Mouse (Mus musculus) midbrain, embryonic 14.5 days (tissue): ENCODE measurements at regions not wholly inside any gene's neighbourhood (a gene's known extent, or its start where the extent isn't known, plus 50 kb on each side); places are given as distances from the start of the nearest gene placed in this dataset.
A peak's percentile ranks its signal among the peaks of the same experiment; 100 is the strongest.

Experiments
- ATAC-seq: fragments of 200-750 bp; cut with Nextera tagmentation; 2 replicates; pipeline ENCODE4 v1.8.0; 2017; ENCODE audit warnings: moderate number of reproducible peaks, moderate library complexity; ENCODE audit not compliant: low FRiP score, low TSS enrichment
- DNase-seq: peaks from one replicate; pipeline ENCODE4 v3.0.0-alpha.2; 2015
- H3K27ac ChIP-seq: fragments of 300-500 bp; sonication (generic); replicated peaks from 2 replicates; pipeline ENCODE4 v1.5.1; 2014; ENCODE audit warnings: mild to moderate bottlenecking, low read depth, low read length, moderate library complexity
- H3K27me3 ChIP-seq: fragments of 300-500 bp; sonication (generic); 2 replicates; pipeline ENCODE4 v1.6.1; 2014; ENCODE audit warnings: low read length, control low read depth, mixed read lengths; ENCODE audit not compliant: control insufficient read depth, insufficient read depth
- H3K36me3 ChIP-seq: fragments of 300-500 bp; sonication (generic); 2 replicates; pipeline ENCODE4 v1.6.1; 2014; ENCODE audit warnings: low read length, control low read depth; ENCODE audit not compliant: control insufficient read depth, insufficient read depth
- H3K4me1 ChIP-seq: fragments of 300-500 bp; sonication (generic); 2 replicates; pipeline ENCODE4 v1.6.1; 2014; ENCODE audit warnings: mild to moderate bottlenecking, antibody characterized with exemption, low read length, control low read depth; ENCODE audit not compliant: control insufficient read depth, insufficient read depth
- H3K4me2 ChIP-seq: fragments of 300-500 bp; sonication (generic); 2 replicates; pipeline ENCODE4 v1.6.1; 2014; ENCODE audit warnings: mild to moderate bottlenecking, low read length, moderate library complexity
- H3K4me3 ChIP-seq: fragments of 300-500 bp; sonication (generic); replicated peaks from 2 replicates; pipeline ENCODE4 v1.5.1; 2014; ENCODE audit warnings: low read depth, low read length
- H3K9ac ChIP-seq: fragments of 300-500 bp; sonication (generic); replicated peaks from 2 replicates; pipeline ENCODE4 v1.6.1; 2014; ENCODE audit warnings: mild to moderate bottlenecking, low read length, moderate library complexity
- H3K9me3 ChIP-seq: fragments of 300-500 bp; sonication (generic); 2 replicates; pipeline ENCODE4 v1.6.1; 2016; ENCODE audit warnings: low read length, control low read depth, mixed read lengths; ENCODE audit not compliant: control insufficient read depth
- WGBS: fragments of 180-500 bp; shearing (Covaris S2); extraction: QIAGEN DNeasy Blood & Tissue Kit; methylation state at CpG from one replicate; pipeline ENCODE4 v1.1.7; 2014; 5-methylcytosine and 5-hydroxymethylcytosine counted together

GRCm38 (mm10) chr12:49579451-49580190 is 194.6 kb downstream of the Gm43517 start:
- DNase-seq (no peak), ATAC-seq (no peak; the same call in 1 of the 2 replicates)
- Histone ChIP-seq H3K36me3 (no peaks in the 10 kb centered on the region), H3K27me3 (no peaks in the 10 kb centered on the region), H3K4me2 (no peak overlapping the region), H3K9me3 (no peaks in the 10 kb centered on the region), H3K9ac (no peak overlapping the region), H3K27ac (no peak overlapping the region), H3K4me1 (no peaks in the 10 kb centered on the region), H3K4me3 (no peak overlapping the region)
- 3% methylated on average over 1 of the region's 1 CpGs for WGBS

- no peak for ATAC-seq
- WGBS = 72% methylated on average over 1 of the region's 1 CpGs
Measured at GRCm38 (mm10) chr12:49583849-49584248, 198.9 kb downstream of the Gm43517 start.

GRCm38 (mm10) chr12:49622264-49622663 is 237.3 kb downstream of the Gm43517 start:
- Histone ChIP-seq H3K9ac (no peak overlapping the region), H3K4me2 (no peak overlapping the region), H3K4me1 (no peaks in the 10 kb centered on the region), H3K9me3 (no peaks in the 10 kb centered on the region), H3K4me3 (no peak overlapping the region), H3K27ac (no peak overlapping the region), H3K36me3 (no peaks in the 10 kb centered on the region), H3K27me3 (no peaks in the 10 kb centered on the region)
- ATAC-seq (no peak), DNase-seq (no peak)
- WGBS = 82% methylated on average over 3 of the region's 3 CpGs

More at GRCm38 (mm10) chr12:49583849-49584248, 198.9 kb downstream of the Gm43517 start:
- no peak overlapping the region for H3K9ac ChIP-seq
- no peaks in the 10 kb centered on the region for H3K36me3 ChIP-seq
- no peak overlapping the region for H3K4me3 ChIP-seq
- no peak overlapping the region for H3K4me2 ChIP-seq
- H3K27ac ChIP-seq = no peak overlapping the region
- H3K4me1 ChIP-seq = no peaks in the 10 kb centered on the region
- H3K27me3 ChIP-seq = no peaks in the 10 kb centered on the region
- DNase-seq = no peak
- no peaks in the 10 kb centered on the region for H3K9me3 ChIP-seq

GRCm38 (mm10) chr12:49627222-49627621 is 242.2 kb downstream of the Gm43517 start:
- Histone ChIP-seq H3K27me3 (no peaks in the 10 kb centered on the region), H3K9me3 (no peaks in the 10 kb centered on the region), H3K36me3 (no peaks in the 10 kb centered on the region), H3K4me2 (no peak overlapping the region), H3K4me1 (no peaks in the 10 kb centered on the region), H3K9ac (no peak overlapping the region), H3K27ac (no peak overlapping the region), H3K4me3 (no peak overlapping the region)
- DNase-seq (peak; percentile 28), ATAC-seq (no peak)
- 58% methylated on average over 5 of the region's 5 CpGs for WGBS

- Histone ChIP-seq H3K4me3 (no peak overlapping the region), H3K27ac (no peak overlapping the region), H3K36me3 (no peaks in the 10 kb centered on the region), H3K27me3 (no peaks in the 10 kb centered on the region), H3K4me2 (no peak overlapping the region), H3K4me1 (no peaks in the 10 kb centered on the region), H3K9ac (no peak overlapping the region), H3K9me3 (no peaks in the 10 kb centered on the region)
- ATAC-seq (no peak), DNase-seq (peak; percentile 37)
- WGBS = 59% methylated on average over 4 of the region's 4 CpGs
Measured at GRCm38 (mm10) chr12:49628014-49628413, 243.0 kb downstream of the Gm43517 start.

- DNase-seq (peak; percentile 76), ATAC-seq (peak; percentile 61; the same call in 1 of the 2 replicates)
- H3K9ac ChIP-seq = no peak overlapping the region
- H3K27me3 ChIP-seq = no peaks in the 10 kb centered on the region
- H3K4me1 ChIP-seq = no peaks in the 10 kb centered on the region
- WGBS = 30% methylated on average over 3 of the region's 3 CpGs
- H3K4me2 ChIP-seq = no peak overlapping the region
- H3K27ac ChIP-seq = no peak overlapping the region
- no peaks in the 10 kb centered on the region for H3K9me3 ChIP-seq
- no peaks in the 10 kb centered on the region for H3K36me3 ChIP-seq
- no peak overlapping the region for H3K4me3 ChIP-seq
Measured at GRCm38 (mm10) chr12:49649104-49650063, 264.4 kb downstream of the Gm43517 start.
